Mouse (Mus musculus) erythroblast, embryonic 14.5 days (primary cell): ENCODE results near the gene Mlc1.

ENCODE experiments used
- GATA1 ChIP-seq: IDR thresholded peaks from 2 replicates; pipeline ENCODE4 v1.6.1; 2012; ENCODE audit warnings: low read length, inconsistent platforms, mixed read lengths
- TAL1 ChIP-seq: IDR thresholded peaks from 3 replicates; pipeline ENCODE4 v1.6.1; 2012; ENCODE audit warnings: low read length, inconsistent platforms, mixed read lengths

DNA sequence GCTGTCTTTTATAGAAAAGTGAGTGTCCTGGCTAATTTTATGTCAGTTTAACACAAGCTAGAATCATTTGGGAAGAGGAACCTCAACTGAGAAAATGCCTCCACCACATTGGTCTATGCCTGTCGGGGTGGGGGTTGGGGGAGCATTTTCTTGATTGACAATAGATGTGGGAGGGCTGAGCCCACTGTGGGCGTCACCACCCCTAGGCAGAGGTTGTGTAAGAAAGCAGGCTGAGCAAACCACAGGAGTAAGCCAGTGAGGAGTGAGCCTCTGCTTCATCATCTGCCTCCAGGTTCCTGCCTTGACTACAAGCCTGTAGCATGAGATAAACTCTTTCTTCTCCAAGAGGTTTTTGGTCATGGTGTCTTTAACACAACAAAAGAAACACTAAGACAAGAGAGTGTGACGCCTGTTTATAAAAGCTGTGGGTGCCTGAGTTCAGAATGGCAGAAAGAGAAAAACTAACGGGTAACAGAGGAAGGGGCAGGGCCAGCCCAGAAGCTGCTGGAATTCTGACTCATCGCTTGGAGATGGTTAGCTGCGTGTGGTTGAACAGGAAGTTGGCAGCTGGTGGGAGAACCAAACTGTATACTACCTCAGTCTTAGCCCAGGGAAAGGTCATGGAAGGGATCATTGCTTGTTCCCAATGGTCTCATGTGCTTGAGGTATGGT, 42.1 kb downstream of the Mlc1 start:
- no peak for TF ChIP-seq TAL1
- TF ChIP-seq GATA1, result no peak
